Mouse (Mus musculus): ENCODE data around the gene Cyp27b1.

DNA sequence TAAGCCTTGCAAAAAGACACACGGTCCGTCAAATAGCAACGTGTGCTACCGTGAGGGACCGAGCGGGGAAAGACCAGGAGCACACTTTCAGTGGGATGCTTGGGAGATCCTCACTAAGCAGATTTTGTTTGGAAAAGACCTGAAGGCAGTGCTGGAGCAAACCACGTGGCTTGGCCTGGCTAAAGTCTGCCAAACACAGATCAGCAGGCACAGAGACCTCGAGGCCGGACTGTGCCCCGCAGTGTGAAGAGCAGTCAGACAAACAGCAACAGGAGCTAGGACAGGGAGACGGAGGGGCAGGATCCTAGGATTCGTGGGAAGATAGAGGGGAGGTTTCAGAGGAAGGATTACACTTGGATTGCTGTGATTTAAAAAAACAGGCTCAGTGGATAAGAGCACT, 11.8 kb upstream of the Cyp27b1 start:
- TF ChIP-seq CTCF (IDR thresholded peaks at IDR 0.05; ENCODE audit: borderline replicate concordance, control insufficient read depth, extremely low read depth, insufficient read depth, low read length, poor library complexity) = no peak
- no peak for TF ChIP-seq POLR2A (IDR thresholded peaks at IDR 0.05; ENCODE audit: control insufficient read depth, extremely low read depth, insufficient read depth, low read length, poor library complexity)

All from thymus, adult 2 months (tissue).